Mouse (Mus musculus) lung, embryonic 15.5 days (tissue): ENCODE data around the gene Acsl5. TPM values are rescaled to one million over a fixed set of nuclear protein-coding genes. Genes with fewer than 3 reads are reported as not detected.

Experiments used
- ATAC-seq: fragments of 200-750 bp; cut with Nextera tagmentation; 2 replicates; pipeline ENCODE4 v1.8.0; 2017; ENCODE audit warnings: moderate number of reproducible peaks, borderline replicate concordance; ENCODE audit not compliant: low FRiP score, low TSS enrichment; ENCODE audit errors: extremely low read depth
- H3K27ac ChIP-seq: fragments of 300-500 bp; sonication (generic); 2 replicates; pipeline ENCODE4 v1.5.1; 2015; ENCODE audit warnings: moderate library complexity, mild to moderate bottlenecking, inconsistent platforms
- H3K27me3 ChIP-seq: fragments of 300-500 bp; sonication (generic); 2 replicates; pipeline ENCODE4 v1.6.1; 2015; ENCODE audit warnings: inconsistent platforms
- H3K36me3 ChIP-seq: fragments of 300-500 bp; sonication (generic); 2 replicates; pipeline ENCODE4 v1.6.1; 2015; ENCODE audit warnings: inconsistent platforms
- H3K4me1 ChIP-seq: fragments of 300-500 bp; sonication (generic); 2 replicates; pipeline ENCODE4 v1.6.1; 2015; ENCODE audit warnings: inconsistent platforms
- H3K4me2 ChIP-seq: fragments of 300-500 bp; sonication (generic); 2 replicates; pipeline ENCODE4 v1.6.1; 2015; ENCODE audit warnings: inconsistent platforms, mild to moderate bottlenecking, moderate library complexity
- H3K4me3 ChIP-seq: fragments of 300-500 bp; sonication (generic); 2 replicates; pipeline ENCODE4 v1.5.1; 2015; ENCODE audit warnings: mild to moderate bottlenecking, inconsistent platforms
- H3K9ac ChIP-seq: fragments of 300-500 bp; sonication (generic); 2 replicates; pipeline ENCODE4 v1.6.1; 2015; ENCODE audit warnings: inconsistent platforms
- H3K9me3 ChIP-seq: fragments of 300-500 bp; sonication (generic); 2 replicates; pipeline ENCODE4 v1.6.1; 2016; ENCODE audit warnings: inconsistent platforms
- WGBS: fragments of 180-500 bp; shearing (Covaris S2); methylation state at CpG from one replicate; pipeline ENCODE4 v1.1.7; 2015; 5-methylcytosine and 5-hydroxymethylcytosine counted together
- polyA plus RNA-seq: library from polyadenylated mRNA; unstranded; fragments of >200 nt; fragmentation: Nextera tagmentation; extraction: Ambion mirVana; gene quantifications from 2 replicates; pipeline ENCODE4 v1.2.1, GENCODE M21; 2015

The Acsl5 gene
- polyA plus RNA-seq, 1 experiment from 2014 or later, result 83.7 TPM

- Histone ChIP-seq H3K36me3 (peaks cover 16% of the 10 kb centered on the region), H3K27ac (peak within 1 kb of the TSS; percentile 89), H3K9me3 (no peaks in the 10 kb centered on the region), H3K4me3 (peak within 1 kb of the TSS; percentile 80), H3K27me3 (no peaks in the 10 kb centered on the region), H3K4me1 (peaks cover 34% of the 10 kb centered on the region), H3K9ac (peak within 1 kb of the TSS; percentile 93), H3K4me2 (peak within 1 kb of the TSS; percentile 90)
- peak; percentile 64 for ATAC-seq
- WGBS, result under 1% methylated on average over 60 of the region's 60 CpGs
These were observed 63.8 kb downstream of the Acsl5 start, which contains the start of gene Zdhhc6 for GRCm38 (mm10) chr19:55315452-55316108. Gene Zdhhc6, minus strand, starts transcription at chr19:55316032.

GRCm38 (mm10) chr19:55316109-55316714, 64.5 kb downstream of the Acsl5 start, which contains the start of gene Vti1a:
Gene Vti1a, plus strand, starts transcription at chr19:55316295.
- Histone ChIP-seq H3K4me2 (peak within 1 kb of the TSS; percentile 90), H3K27ac (peak within 1 kb of the TSS; percentile 89), H3K27me3 (no peaks in the 10 kb centered on the region), H3K9me3 (no peaks in the 10 kb centered on the region), H3K4me3 (peak within 1 kb of the TSS; percentile 80), H3K4me1 (peaks cover 34% of the 10 kb centered on the region), H3K9ac (peak within 1 kb of the TSS; percentile 93), H3K36me3 (peaks cover 10% of the 10 kb centered on the region)
- ATAC-seq, result peak; percentile 92
- under 1% methylated on average over 48 of the region's 48 CpGs for WGBS

DNA sequence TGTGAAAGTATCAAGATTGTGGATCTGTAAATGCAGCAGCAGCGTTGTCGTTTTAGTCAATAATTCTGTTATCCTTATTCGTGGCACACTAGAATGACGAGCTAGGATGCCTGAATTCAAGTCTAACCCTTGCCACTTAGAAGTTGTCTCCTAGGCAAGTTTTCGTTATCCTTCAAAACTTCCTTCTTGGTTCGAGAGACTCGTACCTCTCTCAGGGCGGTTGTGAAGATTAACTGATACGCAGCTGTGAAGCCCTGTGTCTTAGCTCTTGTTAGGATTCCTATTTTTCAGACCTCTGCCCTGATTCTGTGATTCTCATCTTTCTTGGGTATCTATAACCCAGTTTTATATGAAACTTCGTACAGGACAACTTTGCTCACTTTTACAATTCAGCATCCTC, 65.2 kb downstream of the Acsl5 start:
- Histone ChIP-seq H3K27me3 (no peaks in the 10 kb centered on the region), H3K9me3 (no peaks in the 10 kb centered on the region), H3K9ac (peak overlapping the region; percentile 93), H3K4me1 (peaks cover 34% of the 10 kb centered on the region), H3K4me2 (peak overlapping the region; percentile 90), H3K4me3 (peak overlapping the region; percentile 80), H3K27ac (no peak overlapping the region), H3K36me3 (peaks cover 3% of the 10 kb centered on the region; the same call in 1 of the 2 replicates)
- ATAC-seq, result no peak
- 43% methylated on average over 10 of the region's 10 CpGs for WGBS

DNA sequence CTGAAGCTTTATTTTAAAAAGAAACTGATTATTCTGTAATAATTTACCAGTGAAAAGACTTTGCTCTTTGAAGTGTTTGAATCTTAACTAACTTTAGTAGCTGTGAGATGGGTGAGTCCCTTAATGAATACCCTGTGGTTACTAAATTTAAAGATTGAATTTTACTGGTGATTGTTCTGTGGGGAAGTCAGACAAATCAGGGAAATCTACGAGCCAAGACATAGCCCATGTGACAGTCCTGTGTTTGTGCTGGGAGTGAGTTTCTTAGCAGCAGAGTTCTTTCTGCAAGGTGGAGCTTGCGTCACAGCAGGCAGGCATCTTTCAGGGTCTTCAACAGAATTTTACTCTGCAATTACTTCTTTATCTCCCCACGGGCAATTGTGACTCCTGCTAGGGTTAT, 67.3 kb downstream of the Acsl5 start:
- no peak for ATAC-seq
- Histone ChIP-seq H3K4me3 (no peak overlapping the region), H3K27ac (no peak overlapping the region), H3K36me3 (peaks cover 5% of the 10 kb centered on the region), H3K4me2 (no peak overlapping the region), H3K9me3 (no peaks in the 10 kb centered on the region), H3K9ac (no peak overlapping the region), H3K27me3 (no peaks in the 10 kb centered on the region), H3K4me1 (peaks cover 26% of the 10 kb centered on the region)
- WGBS, result 70% methylated on average over 3 of the region's 3 CpGs

GRCm38 (mm10) chr19:55319521-55319920, 67.8 kb downstream of the Acsl5 start:
- 62% methylated on average over 5 of the region's 5 CpGs for WGBS
- Histone ChIP-seq H3K36me3 (peaks cover 5% of the 10 kb centered on the region), H3K27ac (no peak overlapping the region), H3K9ac (no peak overlapping the region), H3K4me1 (peaks cover 21% of the 10 kb centered on the region), H3K27me3 (no peaks in the 10 kb centered on the region), H3K9me3 (no peaks in the 10 kb centered on the region), H3K4me3 (no peak overlapping the region), H3K4me2 (no peak overlapping the region)
- ATAC-seq, result no peak

- no peak overlapping the region for H3K4me3 ChIP-seq
- peaks cover 5% of the 10 kb centered on the region for H3K36me3 ChIP-seq
- H3K4me2 ChIP-seq, result no peak overlapping the region
- H3K27me3 ChIP-seq, result no peaks in the 10 kb centered on the region
- no peak overlapping the region for H3K9ac ChIP-seq
- H3K27ac ChIP-seq, result no peak overlapping the region
- no peaks in the 10 kb centered on the region for H3K9me3 ChIP-seq
- 86% methylated on average over 8 of the region's 8 CpGs for WGBS
- 0 out of 2 replicates have a peak, but pooled peaks cover 3% of the 10 kb centered on the region for H3K4me1 ChIP-seq
- ATAC-seq, result no peak
These were observed 70.9 kb downstream of the Acsl5 start for GRCm38 (mm10) chr19:55322604-55323003.

- 82% methylated on average over 4 of the region's 4 CpGs for WGBS
- Histone ChIP-seq H3K36me3 (peaks cover 16% of the 10 kb centered on the region), H3K9me3 (no peaks in the 10 kb centered on the region), H3K27me3 (no peaks in the 10 kb centered on the region), H3K9ac (no peak overlapping the region), H3K4me2 (no peak overlapping the region), H3K27ac (no peak overlapping the region), H3K4me3 (no peak overlapping the region), H3K4me1 (no peaks in the 10 kb centered on the region)
- no peak for ATAC-seq
These were observed 75.8 kb downstream of the Acsl5 start for GRCm38 (mm10) chr19:55327510-55327909.

GRCm38 (mm10) chr19:55331776-55332175, 80.0 kb downstream of the Acsl5 start:
- Histone ChIP-seq H3K4me2 (no peak overlapping the region), H3K36me3 (peaks cover 11% of the 10 kb centered on the region; the same call in 1 of the 2 replicates), H3K4me1 (no peaks in the 10 kb centered on the region), H3K4me3 (no peak overlapping the region), H3K9ac (no peak overlapping the region), H3K9me3 (no peaks in the 10 kb centered on the region), H3K27me3 (no peaks in the 10 kb centered on the region), H3K27ac (no peak overlapping the region)
- WGBS, result 89% methylated on average over 5 of the region's 5 CpGs
- ATAC-seq, result no peak

DNA sequence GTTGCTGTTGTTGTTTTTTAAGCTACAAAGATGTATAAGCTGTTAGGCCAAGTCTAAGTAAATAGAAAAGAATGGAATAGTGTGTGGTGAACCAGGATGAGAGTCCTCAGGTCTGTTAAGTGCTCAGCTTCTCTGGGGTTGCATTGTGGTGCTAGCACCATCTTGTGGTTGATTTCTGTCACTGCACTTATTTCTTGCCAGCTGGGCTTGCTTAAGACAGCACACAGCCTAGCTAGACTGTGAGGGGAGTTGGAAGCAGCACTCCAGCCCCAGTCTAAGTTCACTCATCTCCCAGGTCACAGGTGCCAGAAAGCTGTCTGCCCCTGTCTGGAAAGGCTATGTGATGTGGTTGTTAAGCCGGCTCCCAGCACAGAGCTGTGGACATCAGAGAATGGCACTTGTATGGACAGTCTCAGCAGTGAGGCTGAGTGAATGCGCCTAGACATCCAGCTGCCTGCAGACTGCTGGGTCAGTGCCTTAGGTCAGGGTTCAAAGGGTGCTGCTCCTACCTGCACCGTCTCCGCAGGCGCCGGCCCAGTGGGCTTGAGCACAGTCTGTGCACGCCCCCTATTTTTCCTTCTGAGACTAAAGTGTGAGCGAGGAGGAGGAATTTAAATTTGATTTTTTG, 81.0 kb downstream of the Acsl5 start:
- peak; percentile 58 for ATAC-seq
- 90% methylated on average over 8 of the region's 8 CpGs for WGBS
- Histone ChIP-seq H3K4me3 (no peak overlapping the region), H3K27ac (no peak overlapping the region), H3K4me2 (no peak overlapping the region), H3K4me1 (no peaks in the 10 kb centered on the region), H3K9ac (no peak overlapping the region), H3K27me3 (no peaks in the 10 kb centered on the region), H3K36me3 (peaks cover 11% of the 10 kb centered on the region; the same call in 1 of the 2 replicates), H3K9me3 (no peaks in the 10 kb centered on the region)

GRCm38 (mm10) chr19:55335881-55336280, 84.1 kb downstream of the Acsl5 start:
- no peak overlapping the region for H3K9ac ChIP-seq
- H3K9me3 ChIP-seq, result no peaks in the 10 kb centered on the region
- WGBS, result 81% methylated on average over 1 of the region's 1 CpGs
- no peaks in the 10 kb centered on the region for H3K27me3 ChIP-seq
- H3K4me1 ChIP-seq, result no peaks in the 10 kb centered on the region
- no peak overlapping the region for H3K4me3 ChIP-seq
- no peak overlapping the region for H3K4me2 ChIP-seq
- no peaks in the 10 kb centered on the region for H3K36me3 ChIP-seq
- no peak for ATAC-seq
- H3K27ac ChIP-seq, result no peak overlapping the region

DNA sequence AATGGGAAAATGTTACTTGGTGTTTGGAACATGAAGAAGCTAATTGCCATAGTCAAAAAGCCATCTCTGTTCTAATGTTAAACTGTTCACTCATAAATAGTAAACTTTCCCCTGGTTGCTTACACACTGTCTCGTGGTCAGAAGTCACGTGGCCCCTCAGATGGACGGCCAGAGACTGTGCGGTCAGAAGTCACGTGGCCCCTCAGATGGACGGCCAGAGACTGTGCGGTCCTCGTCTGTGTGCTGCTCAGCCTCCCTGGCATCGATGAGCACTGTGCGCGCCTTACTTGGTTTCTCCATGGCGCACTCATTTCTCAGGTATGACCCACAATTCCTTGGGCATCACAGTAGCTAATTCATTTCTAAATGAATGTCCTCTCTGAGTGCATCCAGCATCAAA, 84.7 kb downstream of the Acsl5 start:
- peak; percentile 73; the same call in 1 of the 2 replicates for ATAC-seq
- Histone ChIP-seq H3K9me3 (no peaks in the 10 kb centered on the region), H3K27me3 (no peaks in the 10 kb centered on the region), H3K27ac (no peak overlapping the region), H3K4me1 (no peaks in the 10 kb centered on the region), H3K9ac (no peak overlapping the region), H3K4me2 (no peak overlapping the region), H3K36me3 (no peaks in the 10 kb centered on the region), H3K4me3 (no peak overlapping the region)
- 68% methylated on average over 12 of the region's 12 CpGs for WGBS

DNA sequence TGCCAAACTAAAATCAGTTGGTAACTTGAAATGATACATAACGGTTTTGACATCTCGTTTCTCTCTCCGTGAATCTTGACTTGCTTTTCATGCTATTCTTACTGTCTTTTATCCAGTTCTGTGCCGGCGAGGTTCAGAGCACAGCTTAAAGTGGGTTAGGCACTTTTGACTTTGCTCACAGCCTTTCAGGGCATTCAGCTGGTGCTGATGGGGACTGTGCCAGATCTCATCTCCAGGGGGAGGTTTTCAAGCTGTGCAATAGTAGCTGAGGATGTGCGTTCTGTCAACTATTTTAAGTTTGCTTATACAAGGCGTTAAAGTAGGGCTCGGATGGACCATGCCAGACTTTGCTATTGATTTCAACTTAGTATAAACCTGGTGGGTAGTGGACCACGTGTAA, 85.3 kb downstream of the Acsl5 start:
- Histone ChIP-seq H3K27ac (no peak overlapping the region), H3K9me3 (no peaks in the 10 kb centered on the region), H3K4me3 (no peak overlapping the region), H3K4me1 (no peaks in the 10 kb centered on the region), H3K36me3 (no peaks in the 10 kb centered on the region), H3K9ac (no peak overlapping the region), H3K27me3 (no peaks in the 10 kb centered on the region), H3K4me2 (no peak overlapping the region)
- no peak for ATAC-seq
- WGBS, result 73% methylated on average over 9 of the region's 9 CpGs
